Mouse (Mus musculus): ENCODE data around the gene Anks6.

DNA sequence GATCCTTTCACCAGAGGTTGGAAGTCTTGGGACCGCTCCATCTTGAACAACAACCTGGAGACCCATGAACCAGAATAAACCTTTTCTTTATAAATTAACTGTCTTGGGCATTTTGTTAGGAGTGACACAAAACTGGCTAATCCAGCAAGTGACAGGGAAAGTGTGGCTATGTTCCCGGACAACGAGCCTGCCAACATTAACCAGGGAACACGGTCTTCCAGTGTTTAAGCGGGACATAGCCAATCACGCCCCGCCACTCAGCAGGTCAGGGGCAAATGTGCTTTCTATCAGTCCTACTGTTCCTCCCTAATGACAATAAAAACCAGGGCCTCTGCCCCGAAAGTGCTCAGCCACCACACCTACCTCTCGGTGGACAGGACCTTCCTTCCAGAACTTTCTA lies 13.4 kb downstream of the Anks6 start:
- TF ChIP-seq POLR2A (IDR thresholded peaks at IDR 0.05; ENCODE audit: insufficient read length, low read depth) (no peak), USF1 (IDR thresholded peaks at IDR 0.05; ENCODE audit: low read depth) (no peak), MYOD1 (IDR thresholded peaks at IDR 0.05; ENCODE audit: control insufficient read depth in 1 of 3, insufficient read length in 2 of 3, low read depth in 2 of 3) (no peak), E2F4 (IDR thresholded peaks at IDR 0.05; ENCODE audit: insufficient read depth) (no peak), SRF (IDR thresholded peaks at IDR 0.05; ENCODE audit: control insufficient read depth, insufficient read length, low read depth) (no peak)

Data from myocyte (in vitro differentiated cells).